Mouse (Mus musculus) naive thymus-derived CD4-positive, alpha-beta T cell, adult 2 months (primary cell): ENCODE results near the gene 2510002D24Rik.
A peak's percentile ranks its signal among the peaks of the same experiment; 100 is the strongest.

Source experiments
- DNase-seq: peaks from one replicate; pipeline ENCODE4 v3.0.0-alpha.2; 2011; ENCODE audit warnings: low read depth

2510002D24Rik gene

DNA sequence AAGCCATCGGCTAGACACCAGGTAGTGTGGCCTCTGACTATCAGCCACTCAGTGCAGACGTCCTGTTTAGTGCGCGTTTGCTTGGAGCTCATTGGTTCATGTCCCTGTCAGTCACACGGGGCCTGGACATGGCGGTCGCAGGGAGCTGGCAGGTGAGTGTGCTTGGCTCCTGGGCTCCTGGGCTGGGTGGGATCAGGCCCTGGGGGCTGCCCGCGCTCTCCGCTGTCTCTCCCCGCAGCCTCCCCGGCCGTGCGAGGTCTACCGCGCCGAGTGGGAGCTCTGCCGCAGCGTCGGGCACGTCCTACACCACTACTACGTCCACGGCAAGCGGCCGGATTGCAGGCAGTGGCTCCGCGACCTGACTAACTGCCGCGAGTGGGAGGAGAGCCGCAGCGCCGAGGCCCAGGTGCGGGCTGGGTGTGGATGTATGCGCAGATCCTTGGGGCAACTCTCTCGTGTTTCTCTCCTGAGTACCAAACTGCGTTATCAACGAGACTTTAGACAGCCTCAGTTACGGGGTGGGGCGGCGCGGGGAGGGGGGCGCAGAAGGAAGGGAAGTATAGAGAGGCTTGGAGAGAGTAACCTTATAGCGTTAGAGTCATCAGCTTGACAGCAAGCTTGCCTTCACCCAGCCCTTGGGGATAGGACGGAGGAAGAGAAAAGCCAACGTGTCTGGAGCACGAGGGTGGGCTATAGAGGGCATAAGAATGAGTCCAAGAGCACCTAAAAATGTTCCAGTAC is at the start of gene 2510002D24Rik, which contains the start of gene Gm28539:
2510002D24Rik (plus strand) TSS at position 111 of the 741 bp plus-strand sequence.
Gm28539 (plus strand) TSS at position 117 of the 741 bp plus-strand sequence.
- DNase-seq = peak; percentile 96

DNA sequence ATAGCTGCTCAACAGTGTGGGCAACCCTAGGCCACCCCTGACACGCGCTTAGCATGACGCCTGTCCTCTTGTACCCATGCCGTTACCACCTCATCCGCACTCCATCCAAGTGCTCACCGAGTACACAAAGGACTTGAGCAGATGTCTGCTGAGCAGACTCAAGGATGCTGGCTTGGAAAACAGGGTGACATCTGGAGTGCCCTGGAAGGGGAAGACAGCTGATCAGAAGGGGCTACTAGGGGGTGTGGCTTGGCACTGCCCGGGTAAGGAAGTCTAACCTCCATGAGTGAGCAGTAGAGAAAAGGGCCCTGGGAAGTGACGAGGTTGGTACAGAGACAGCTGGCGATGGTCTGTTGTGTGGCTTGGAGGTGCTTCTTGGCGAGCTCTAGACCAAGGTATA is 49.7 kb upstream of the 2510002D24Rik start:
- no peak for DNase-seq

DNA sequence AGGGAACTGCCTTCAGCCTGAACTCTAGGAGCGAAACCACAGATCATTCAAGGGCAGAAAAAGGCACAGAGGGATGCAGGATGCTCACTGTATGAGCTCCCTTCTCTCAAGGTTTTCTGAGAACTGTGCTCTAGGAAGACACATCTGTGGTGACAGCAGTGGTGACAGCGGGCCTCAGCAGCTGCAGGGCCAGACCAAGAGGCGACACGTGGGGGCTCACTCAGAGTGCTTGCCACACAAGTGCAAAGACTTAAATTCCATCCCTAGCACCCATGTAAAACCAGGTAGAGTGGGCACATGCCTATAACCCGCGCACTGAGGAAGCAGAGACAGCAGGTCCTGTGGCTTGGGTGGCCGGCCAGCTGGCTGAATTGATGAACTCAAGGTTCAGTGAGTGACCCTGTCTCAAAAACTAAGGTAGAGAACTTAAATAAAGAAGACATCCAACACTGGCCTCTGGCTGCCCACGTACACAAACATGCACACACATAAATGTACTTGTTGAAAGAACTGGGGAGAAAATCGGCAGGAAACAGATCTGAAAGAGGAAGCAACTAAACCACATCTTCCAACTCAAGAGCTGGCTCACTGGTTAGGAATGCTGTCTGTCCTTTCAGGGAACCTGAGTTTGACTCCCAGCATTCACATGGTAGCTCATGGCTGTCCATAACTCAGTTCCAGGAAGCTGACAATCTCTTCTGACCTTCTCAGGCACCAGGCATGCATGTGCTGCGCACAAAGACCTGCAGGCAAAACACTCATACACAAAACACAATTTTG is 47.6 kb upstream of the 2510002D24Rik start:
- DNase-seq = no peak

DNA sequence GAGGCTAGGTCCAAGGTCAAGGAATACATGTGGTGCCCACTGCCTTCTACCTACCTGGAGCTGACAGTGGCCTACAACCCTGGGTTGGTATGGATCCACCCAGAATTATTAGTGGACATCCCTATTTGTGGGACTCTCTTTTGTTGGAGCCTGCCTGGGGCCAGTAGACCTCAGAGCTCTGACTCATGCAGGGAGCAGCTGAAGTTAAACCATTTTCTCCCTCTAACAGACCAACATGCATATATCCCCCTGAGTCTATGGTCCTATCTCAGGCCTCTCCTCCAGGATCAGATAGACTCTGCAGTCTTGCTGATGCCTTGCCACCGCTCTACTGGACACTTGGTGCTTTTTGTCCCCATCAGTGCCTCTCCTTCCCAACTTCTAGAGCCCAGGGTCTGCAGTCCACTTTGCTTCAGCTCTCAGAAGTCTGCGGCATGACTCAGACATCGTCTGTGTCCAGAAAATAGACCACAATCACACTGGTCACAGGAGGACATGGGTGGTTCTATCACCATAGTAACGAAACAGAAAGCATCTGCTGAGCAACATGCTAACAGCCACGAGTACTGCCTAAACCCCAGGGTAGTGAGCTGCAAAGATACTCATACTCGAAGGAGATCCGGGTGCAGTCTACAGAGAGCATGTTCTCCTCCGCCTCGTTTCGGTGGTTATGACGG is 41.0 kb upstream of the 2510002D24Rik start:
- DNase-seq = no peak

DNA sequence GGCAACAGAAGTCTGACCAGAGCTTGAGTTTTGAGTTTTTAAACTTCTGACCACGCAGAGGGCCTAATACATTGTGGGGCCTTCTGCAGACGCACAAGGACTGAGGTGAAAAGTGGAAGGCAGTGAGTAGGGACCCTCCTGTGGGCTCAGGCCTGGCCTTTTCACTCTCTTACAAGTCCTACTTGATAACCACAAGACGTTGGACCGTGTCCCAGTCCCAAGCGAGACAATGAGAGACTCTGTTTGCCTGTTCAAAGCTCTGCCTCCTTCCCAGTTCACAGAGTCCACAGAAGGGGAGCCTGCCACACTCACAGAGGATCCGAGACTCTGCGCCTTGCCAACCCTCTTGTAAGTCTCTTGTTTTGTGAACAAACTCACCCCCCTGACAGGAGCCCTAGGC is 39.7 kb upstream of the 2510002D24Rik start:
- no peak for DNase-seq

DNA sequence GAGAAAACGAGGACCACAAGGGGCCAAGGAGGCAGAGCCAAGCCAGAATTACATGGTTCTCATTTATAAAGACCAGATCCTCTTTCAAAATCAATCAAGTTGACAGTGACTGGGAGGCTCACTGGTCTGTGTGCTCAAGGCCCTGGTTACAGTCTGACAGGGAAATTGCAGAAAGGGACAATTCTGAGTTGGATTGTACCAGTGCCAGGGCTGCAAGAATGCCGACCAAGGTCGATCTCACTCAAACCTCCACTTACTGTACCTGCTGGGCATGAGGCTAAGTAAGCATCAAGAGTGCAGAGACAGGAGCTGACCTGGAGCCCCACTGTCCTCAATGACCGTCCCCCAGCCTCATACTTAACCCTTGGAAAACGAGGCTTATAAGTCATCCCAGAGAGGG is 38.2 kb upstream of the 2510002D24Rik start:
- DNase-seq = no peak

DNA sequence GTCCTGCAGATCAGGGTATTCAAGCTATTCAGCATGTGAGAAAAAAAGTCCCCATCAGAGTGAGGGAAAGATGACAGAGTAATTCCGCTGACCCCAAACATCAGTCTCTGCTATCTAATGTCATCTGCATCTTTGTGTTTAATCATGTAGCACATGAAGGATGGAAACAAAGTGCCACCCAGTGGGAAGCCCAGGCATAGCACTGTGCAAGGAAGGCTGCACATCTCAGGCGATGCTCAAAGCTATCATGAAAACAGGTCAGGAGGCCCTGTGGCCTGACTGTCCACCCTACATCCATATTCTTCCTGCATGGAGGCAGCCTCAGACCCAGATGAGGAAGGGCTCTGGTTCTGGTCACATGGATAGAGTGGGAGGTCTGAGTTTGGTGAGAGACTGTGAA is 37.5 kb upstream of the 2510002D24Rik start:
- DNase-seq = no peak

DNA sequence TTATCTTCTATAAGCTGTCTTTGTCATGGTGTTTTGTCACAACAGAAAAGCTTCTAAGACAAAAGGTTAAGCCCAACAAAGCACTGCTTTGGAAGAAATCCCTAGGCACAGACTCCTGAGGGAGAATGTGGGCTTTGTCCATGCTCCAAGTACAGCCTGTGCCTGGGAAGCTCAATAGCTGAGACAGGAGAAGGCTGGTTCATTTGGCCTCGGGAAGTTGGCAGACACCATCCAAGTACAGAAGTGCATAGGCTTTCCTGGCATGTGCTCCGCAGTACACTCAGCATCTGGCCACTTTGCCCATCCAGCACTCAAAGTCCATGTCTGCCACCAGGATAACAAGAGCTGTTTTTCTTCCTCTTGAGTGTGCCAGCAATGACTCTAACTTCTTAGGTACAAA is 30.6 kb upstream of the 2510002D24Rik start:
- DNase-seq = no peak

DNA sequence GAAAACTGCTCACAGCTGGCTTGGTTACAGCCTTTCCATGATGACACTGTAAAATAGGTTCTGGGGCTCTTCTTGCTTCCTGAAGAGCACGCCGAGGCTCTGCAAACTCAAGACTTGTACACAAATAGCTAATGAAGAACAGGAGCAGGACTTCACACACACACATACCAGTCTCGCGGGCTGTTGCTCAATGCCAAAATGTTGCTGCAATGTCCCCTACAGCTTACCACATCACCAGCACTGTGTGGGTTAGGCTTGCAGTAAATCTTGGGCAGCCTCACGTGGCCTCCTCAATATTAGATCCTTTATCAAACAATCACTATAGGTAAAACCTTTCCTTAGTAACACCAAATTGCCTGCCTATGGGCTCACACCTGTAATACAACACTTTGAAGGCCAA is 27.4 kb upstream of the 2510002D24Rik start:
- no peak for DNase-seq

DNA sequence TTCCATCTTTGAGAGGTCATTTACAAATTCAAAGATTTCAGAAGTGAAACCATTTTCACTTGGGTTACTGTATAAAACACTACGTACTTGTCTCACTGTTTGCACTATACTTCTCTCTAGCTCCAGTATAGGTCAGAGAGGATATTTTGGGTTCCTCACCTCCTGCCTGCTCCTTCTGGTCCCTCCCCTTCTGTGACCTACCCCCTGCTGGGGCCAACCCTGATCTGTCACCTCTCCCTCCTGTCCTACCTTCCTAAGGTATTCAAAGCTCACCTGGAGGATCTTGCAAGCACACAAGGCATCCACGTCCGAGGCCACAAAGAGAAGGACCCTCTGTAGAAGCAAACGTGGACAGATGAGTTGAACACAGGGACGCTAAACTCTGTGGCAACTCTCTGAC is 25.3 kb upstream of the 2510002D24Rik start:
- no peak for DNase-seq

DNA sequence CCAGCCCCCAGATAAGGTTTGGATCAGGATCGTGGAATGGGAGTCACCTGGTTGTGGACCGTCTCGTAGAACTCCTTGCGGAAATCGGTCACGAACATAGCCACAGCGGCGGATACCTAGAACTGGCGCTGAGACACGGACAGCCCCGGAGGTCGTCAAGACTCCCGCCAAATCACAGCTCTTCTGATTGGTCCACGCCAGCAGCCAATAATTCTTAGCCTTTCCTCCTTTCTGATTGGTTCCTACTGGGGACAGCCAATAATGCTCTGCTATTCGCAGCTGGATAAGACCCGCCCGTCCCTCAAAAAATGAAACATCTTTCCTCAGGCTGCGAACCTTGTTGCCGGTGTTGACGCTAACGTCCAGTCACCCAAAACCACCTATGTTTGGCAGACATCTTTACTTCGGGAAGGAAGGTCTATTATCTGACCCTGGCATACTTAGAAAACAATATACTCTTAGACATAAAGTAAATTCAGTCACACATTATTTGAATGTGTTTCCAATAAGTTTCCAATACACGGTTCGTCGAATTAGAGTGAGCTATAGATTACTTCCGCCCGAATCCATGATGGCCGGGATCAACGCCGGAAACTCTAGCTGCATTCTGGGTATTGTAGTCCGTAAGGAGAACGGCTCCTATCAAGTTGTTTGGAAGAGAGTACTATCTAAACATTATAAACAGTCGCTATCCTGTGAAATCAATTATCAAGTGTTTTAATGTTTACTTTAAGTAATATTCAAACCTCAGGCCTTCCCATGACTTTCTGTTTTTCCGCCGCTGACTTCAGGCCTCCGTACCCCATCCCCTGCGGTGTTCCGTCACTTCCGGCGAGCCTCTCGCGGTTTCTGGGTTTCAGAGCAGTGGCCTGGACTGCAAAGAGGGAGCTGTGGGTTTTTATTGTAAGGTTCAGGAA is 24.7 kb upstream of the 2510002D24Rik start, which contains the start of the genes Ufd1 and Cdc45:
Ufd1 (plus strand) TSS at position 312 of the 917 bp plus-strand sequence.
Cdc45 (minus strand) TSS at position 520 of the 917 bp plus-strand sequence.
- DNase-seq = peak; percentile 95

DNA sequence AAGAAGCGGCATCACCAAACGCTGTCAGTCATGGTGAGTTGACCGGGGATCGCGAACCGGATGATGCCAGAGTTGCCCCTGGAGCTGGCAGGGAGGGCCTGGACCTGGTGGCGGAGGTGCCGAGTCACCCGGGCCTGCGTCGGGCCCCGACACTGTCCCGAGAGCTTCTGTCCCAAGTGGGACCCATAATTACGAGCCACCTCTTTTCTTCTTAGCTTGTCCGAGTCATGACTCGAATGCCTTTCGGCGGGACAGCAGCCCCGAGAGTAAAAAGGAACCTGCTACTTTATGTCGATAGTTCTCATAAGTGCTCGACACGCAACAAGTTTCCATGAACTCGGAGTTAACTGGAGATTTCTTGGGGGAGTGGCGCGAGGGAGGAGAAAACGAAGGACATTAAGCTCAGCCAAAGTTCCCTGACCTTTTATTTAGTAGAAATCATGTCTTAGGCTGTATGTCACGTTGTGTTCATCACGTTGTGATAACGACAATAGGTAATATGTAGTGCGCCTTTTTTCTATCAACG is 23.9 kb upstream of the 2510002D24Rik start:
- no peak for DNase-seq

DNA sequence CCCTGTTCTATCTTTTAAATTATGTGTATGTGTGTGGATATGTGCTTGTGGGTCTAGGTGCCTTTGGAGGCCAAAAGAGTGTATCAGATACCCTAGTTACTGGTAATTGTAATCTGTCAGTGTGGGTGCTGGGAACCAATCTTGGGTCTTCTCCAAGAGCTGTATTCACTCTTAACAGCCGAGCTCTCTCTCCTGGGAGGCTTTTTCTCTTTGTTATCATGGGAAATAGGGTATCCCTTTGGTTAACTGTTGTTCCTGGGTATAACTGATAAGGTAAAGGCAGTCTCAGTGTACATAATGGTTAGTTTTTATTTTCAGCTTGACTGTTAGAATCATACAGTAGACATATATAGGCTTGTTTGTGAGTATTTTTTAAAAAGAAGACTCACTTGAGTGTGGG is 14.0 kb upstream of the 2510002D24Rik start:
- DNase-seq = no peak

DNA sequence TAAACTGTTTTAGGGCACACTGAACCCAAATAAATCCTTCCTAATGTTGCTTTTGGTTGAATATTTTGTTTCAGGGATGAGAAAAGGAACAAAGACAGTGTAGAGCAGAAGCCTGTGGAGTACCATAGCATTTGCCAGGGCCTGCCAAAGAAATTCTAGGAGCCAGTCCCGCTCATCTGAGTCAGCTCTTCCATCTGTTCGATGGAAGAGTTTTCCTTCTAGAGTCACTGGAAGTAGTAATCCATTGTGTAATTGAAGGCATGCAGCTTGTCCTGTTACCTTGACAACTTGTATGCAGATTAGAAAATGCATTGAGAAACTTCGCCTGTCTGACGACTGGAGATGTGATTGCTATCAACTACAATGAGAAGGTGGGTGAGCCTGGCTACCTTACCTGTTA is 13.5 kb upstream of the 2510002D24Rik start:
- DNase-seq = no peak

DNA sequence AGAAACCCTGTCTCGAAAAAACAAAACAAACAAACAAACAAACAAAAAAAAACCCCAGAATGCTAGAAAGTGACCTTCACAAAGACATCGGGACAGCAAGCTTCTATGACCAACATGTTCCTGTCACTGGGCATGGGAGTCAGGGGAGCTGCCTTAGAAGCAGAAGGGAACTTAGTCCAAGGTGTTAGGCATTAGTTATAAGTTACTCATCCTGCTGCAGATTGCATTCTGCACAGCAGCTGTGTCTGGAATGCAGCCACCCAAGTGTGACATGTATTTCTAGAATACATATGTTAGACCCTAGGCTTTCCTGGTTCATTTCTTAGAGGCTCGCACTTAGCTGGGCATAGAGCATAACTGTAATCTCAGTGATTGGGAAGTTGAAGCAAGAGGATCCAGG is 7.7 kb upstream of the 2510002D24Rik start:
- DNase-seq = no peak

DNA sequence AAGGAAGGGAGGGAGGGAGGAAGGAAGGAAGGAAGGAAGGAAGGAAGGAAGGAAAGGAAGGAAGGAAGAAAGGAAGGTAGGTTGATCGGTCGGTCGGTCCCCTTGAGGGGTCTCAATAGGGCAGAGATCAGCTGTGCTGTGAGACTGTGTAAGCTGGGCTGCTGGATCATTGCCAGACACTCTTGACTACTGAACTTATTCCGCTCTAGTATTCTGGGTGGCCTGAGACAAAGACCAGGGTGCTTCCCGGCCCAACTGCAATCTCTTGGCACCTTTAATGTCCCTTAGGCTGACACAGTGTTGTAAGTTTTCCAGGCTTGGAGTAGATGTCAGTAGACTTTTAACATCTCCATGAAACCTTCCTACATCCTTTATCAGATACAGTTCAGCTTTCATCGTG is 7.3 kb upstream of the 2510002D24Rik start:
- no peak for DNase-seq

DNA sequence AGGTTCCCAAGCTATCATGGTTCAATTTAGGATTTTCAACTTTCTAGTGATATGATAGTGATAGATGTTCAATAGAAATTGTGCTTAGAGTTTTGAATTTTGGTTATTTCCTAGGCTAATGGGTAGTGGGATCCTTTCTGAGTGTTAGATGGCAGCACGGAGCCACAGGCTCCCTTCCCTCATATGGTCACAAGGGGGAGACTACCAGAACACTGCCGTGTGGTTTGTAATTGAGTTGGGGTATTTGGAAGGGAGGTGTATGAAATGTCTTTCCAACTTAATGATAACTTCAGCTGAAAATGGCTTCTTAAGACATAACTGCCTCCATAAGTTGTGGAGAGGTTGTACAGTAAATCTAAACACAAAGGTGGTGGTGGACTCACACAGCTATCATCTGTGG is 2.9 kb upstream of the 2510002D24Rik start:
- no peak for DNase-seq

DNA sequence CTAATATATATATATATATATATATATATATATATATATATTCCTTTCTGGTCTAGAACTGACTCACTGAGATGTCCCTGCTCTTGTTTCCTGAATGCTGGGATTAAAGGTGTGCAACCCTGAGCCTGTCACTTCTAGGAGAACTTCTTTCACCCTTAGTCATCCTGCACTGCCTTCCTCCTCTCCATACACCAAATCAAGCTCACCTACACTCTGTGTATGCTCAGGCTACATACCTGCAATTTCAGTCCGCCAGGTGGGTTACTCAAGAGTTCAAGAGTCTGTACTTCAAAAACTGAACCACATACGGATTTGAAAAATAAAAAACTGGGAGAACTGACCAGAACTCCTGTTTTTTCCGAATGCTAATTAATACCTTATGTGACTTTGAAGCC is 308 bp upstream of the 2510002D24Rik start:
- DNase-seq = no peak

DNA sequence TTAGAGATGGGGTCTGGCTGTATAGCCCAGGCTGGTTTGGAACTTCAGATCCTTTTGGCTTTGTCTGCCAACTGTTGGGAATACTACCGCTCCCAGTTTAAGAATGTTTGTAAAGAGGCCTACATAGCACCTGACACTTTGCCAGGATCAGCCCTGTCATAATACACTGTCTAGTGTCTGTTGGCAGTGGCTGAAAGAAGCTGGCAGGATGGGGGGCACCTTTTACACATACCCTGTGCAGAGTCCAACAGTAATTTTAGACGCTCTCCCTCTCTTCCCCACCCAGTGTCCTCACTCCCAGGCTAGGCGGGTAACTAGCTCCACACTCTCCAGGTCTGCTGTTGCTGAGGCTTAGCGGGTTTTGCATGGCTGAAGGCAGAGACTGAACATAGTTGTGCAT is 2.0 kb downstream of the 2510002D24Rik start:
- DNase-seq = no peak

DNA sequence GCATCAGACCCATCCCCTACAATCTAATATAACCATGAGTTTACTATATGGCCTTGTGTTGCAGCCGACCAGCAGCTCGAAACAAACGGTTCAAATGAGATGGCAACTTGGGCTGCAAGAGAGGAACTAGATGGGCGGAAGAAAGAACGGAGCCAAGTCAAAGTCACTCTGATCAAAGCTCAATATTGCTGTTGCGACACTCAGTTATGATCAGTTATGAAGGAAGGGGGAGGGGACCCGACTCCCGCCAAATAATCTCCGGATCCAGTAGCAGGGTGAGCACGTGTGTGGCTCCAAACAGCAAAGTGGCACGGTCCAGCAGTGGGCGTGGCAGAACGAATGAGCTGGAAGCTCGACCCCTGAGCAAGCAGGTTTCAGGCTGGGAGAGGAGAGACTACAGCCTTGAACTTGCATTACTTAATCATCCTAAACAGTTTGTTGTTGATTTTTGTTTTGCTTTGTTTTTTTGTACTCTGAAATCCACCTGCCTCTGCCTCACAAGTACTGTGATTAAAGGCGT is 10.0 kb downstream of the 2510002D24Rik start:
- DNase-seq = no peak
